10 mouse cellular contexts compared by ENCODE assay signal in genomic region chr2:28278150-28278549, GRCm38 (mm10).
DNase-seq lines count a peak whose midpoint lies in the region; ATAC-seq and TF ChIP-seq lines count a peak whose summit lies in the region.
"Had no signal": no experiment of that assay in that cellular context is flagged by ENCODE, and none has a peak within 500 bp of the region (broad histone marks: within the 10 kb centered on the region; RNA-seq: fewer than 3 reads in every experiment).

No protein-coding gene starts in this region.

- H3K9me3 ChIP-seq in heart, embryonic 11.5 days (replicated peaks; ENCODE audit: control insufficient read depth, low read length) = no peaks in the 10 kb centered on the region
- H3K9me3 ChIP-seq in intestine, embryonic 16.5 days (ENCODE audit: control insufficient read depth, low read length) = no peaks in the 10 kb centered on the region
- no peaks in the 10 kb centered on the region for H3K9me3 ChIP-seq in neural tube, embryonic 11.5 days (ENCODE audit: control insufficient read depth, low read length)
- H3K9me3 ChIP-seq: G1E had no signal

- TF ChIP-seq EP300 in heart, adult 2 months (IDR thresholded peaks at IDR 0.05; ENCODE audit: insufficient read depth, low read depth, low read length) = no peak

- H3K4me2 ChIP-seq in heart, embryonic 11.5 days = no peak overlapping the region
- H3K4me2 ChIP-seq in intestine, embryonic 16.5 days (ENCODE audit: low read depth, low read length) = no peak overlapping the region
- H3K4me2 ChIP-seq in neural tube, embryonic 11.5 days (ENCODE audit: low read depth) = no peak overlapping the region

- no peak overlapping the region for H3K9ac ChIP-seq in heart, adult 2 months (ENCODE audit: low read depth, low read length)
- no peak overlapping the region for H3K9ac ChIP-seq in heart, embryonic 11.5 days (ENCODE audit: low read depth, low read length)
- no peak overlapping the region for H3K9ac ChIP-seq in intestine, embryonic 16.5 days (ENCODE audit: low read depth, low read length)
- no peak overlapping the region for H3K9ac ChIP-seq in neural tube, embryonic 11.5 days (ENCODE audit: low read length)

- intact Hi-C loops in heart, adult 2 months (cut with DNase I) = loop anchor here (1.0 kb wide), 1 partner anchor 74 kb away; no protein-coding TSS in a partner anchor
- intact Hi-C loops in left cerebral cortex, postnatal 36 days (cut with DNase I) = no loop called here

- H3K4me1 ChIP-seq in heart, adult 2 months (ENCODE audit: control insufficient read depth, insufficient read depth, low read length) = peaks cover 3% of the 10 kb centered on the region; the same call in 1 of the 2 replicates
- peaks cover 14% of the 10 kb centered on the region for H3K4me1 ChIP-seq in heart, embryonic 11.5 days (ENCODE audit: control insufficient read depth, insufficient read depth, low read length)
- H3K4me1 ChIP-seq in intestine, embryonic 16.5 days (ENCODE audit: control insufficient read depth, insufficient read depth, low read length) = 0 out of 2 replicates have a peak, but pooled peaks cover 7% of the 10 kb centered on the region
- H3K4me1 ChIP-seq in neural tube, embryonic 11.5 days (ENCODE audit: control insufficient read depth, insufficient read depth, low read length) = no peaks in the 10 kb centered on the region

- peak; percentile 69 for TF ChIP-seq CTCF in heart, adult 2 months (IDR thresholded peaks at IDR 0.05)

- H3K4me3 ChIP-seq in heart, adult 2 months = no peak overlapping the region
- H3K4me3 ChIP-seq in heart, embryonic 11.5 days (ENCODE audit: low read depth, low read length) = no peak overlapping the region
- H3K4me3 ChIP-seq in intestine, embryonic 16.5 days (ENCODE audit: low read length) = no peak overlapping the region
- H3K4me3 ChIP-seq in neural tube, embryonic 11.5 days (ENCODE audit: low read depth, low read length) = no peak overlapping the region

- no peak overlapping the region for H3K27ac ChIP-seq in heart, adult 2 months
- H3K27ac ChIP-seq in heart, embryonic 11.5 days (ENCODE audit: low read depth, low read length) = no peak overlapping the region
- H3K27ac ChIP-seq in intestine, embryonic 16.5 days (ENCODE audit: low read length) = no peak overlapping the region
- no peak overlapping the region for H3K27ac ChIP-seq in neural tube, embryonic 11.5 days (ENCODE audit: low read depth, low read length)
- H3K27ac ChIP-seq: macrophage had no signal

- WGBS in heart, adult 2 months = 32% methylated on average over 7 of the region's 7 CpGs
- WGBS in heart, embryonic 11.5 days (ENCODE audit: insufficient replicate concordance) = 7% methylated on average over 7 of the region's 7 CpGs
- 12% methylated on average over 7 of the region's 7 CpGs for WGBS in intestine, embryonic 16.5 days
- 9% methylated on average over 7 of the region's 7 CpGs for WGBS in neural tube, embryonic 11.5 days

- no peak for ATAC-seq in heart, embryonic 11.5 days (replicated peaks; ENCODE audit: insufficient number of reproducible peaks, low FRiP score, low TSS enrichment)
- peak; percentile 44 for ATAC-seq in intestine, embryonic 16.5 days
- ATAC-seq in neural tube, embryonic 11.5 days (ENCODE audit: insufficient read depth, low FRiP score, low TSS enrichment) = no peak

- no peaks in the 10 kb centered on the region for H3K27me3 ChIP-seq in heart, adult 2 months (ENCODE audit: control insufficient read depth, insufficient read depth, low read length)
- H3K27me3 ChIP-seq in heart, embryonic 11.5 days (ENCODE audit: control insufficient read depth, insufficient read depth, low read length) = peaks cover 4% of the 10 kb centered on the region; the same call in 1 of the 2 replicates
- no peaks in the 10 kb centered on the region for H3K27me3 ChIP-seq in intestine, embryonic 16.5 days (replicated peaks; ENCODE audit: control insufficient read depth, insufficient read depth, low read length)
- no peaks in the 10 kb centered on the region for H3K27me3 ChIP-seq in neural tube, embryonic 11.5 days (ENCODE audit: control insufficient read depth, insufficient read depth, low read length)

- DNase-seq in heart, adult 2 months = peak; percentile 33 to 60
- peak; percentile 89 for DNase-seq in cerebellum, postnatal 10 days
- peak; percentile 56 to 61 for DNase-seq in frontal cortex, postnatal 25 days (ENCODE audit: low spot score in 2 of 2)
- peak; percentile 52 to 56 for DNase-seq in left cerebral cortex, postnatal 36 days (ENCODE audit: low spot score in 2 of 2)
- DNase-seq in neural tube, embryonic 11.5 days (ENCODE audit: low spot score) = peak; percentile 79
- peak; percentile 87 for DNase-seq in testis, postnatal 10 days (ENCODE audit: low spot score)

- no peaks in the 10 kb centered on the region for H3K79me2 ChIP-seq in heart, adult 2 months (replicated peaks; ENCODE audit: control insufficient read depth, insufficient read depth, low read length)

- no peaks in the 10 kb centered on the region for H3K36me3 ChIP-seq in heart, adult 2 months (ENCODE audit: control insufficient read depth, insufficient read depth, low read length)
- no peaks in the 10 kb centered on the region for H3K36me3 ChIP-seq in heart, embryonic 11.5 days (ENCODE audit: control insufficient read depth, insufficient read depth, low read length)
- H3K36me3 ChIP-seq in intestine, embryonic 16.5 days (ENCODE audit: control insufficient read depth, insufficient read depth, low read length) = no peaks in the 10 kb centered on the region
- no peaks in the 10 kb centered on the region for H3K36me3 ChIP-seq in neural tube, embryonic 11.5 days (ENCODE audit: control insufficient read depth, insufficient read depth, low read length)
- H3K36me3 ChIP-seq: G1E had no signal

- TF ChIP-seq POLR2A in heart, adult 2 months (IDR thresholded peaks at IDR 0.05; ENCODE audit: insufficient read depth, low read depth, low read length) = no peak
